Mouse (Mus musculus) liver, embryonic 11.5 days (tissue): ENCODE measurements around the gene Atp5b. TPM values are rescaled to one million over a fixed set of nuclear protein-coding genes. Genes with fewer than 3 reads are reported as not detected.

Experiments used
- ATAC-seq: fragments of 200-750 bp; cut with Nextera tagmentation; replicated peaks from 2 replicates; pipeline ENCODE4 v1.8.0; 2017; ENCODE audit warnings: moderate number of reproducible peaks, mild to moderate bottlenecking, moderate TSS enrichment, moderate library complexity; ENCODE audit not compliant: low FRiP score
- DNase-seq: peaks from one replicate; pipeline ENCODE4 v3.0.0-alpha.2; 2017; ENCODE audit warnings: low spot score
- H3K27ac ChIP-seq: fragments of 300-500 bp; sonication (generic); 2 replicates; pipeline ENCODE4 v1.5.1; 2014; ENCODE audit warnings: mild to moderate bottlenecking, low read depth, low read length, control low read depth
- H3K27me3 ChIP-seq: fragments of 300-500 bp; sonication (generic); replicated peaks from 2 replicates; pipeline ENCODE4 v1.6.1; 2014; ENCODE audit warnings: low read length, mixed read lengths; ENCODE audit not compliant: control insufficient read depth, insufficient read depth
- H3K36me3 ChIP-seq: fragments of 300-500 bp; sonication (generic); 2 replicates; pipeline ENCODE4 v1.6.1; 2014; ENCODE audit warnings: mild to moderate bottlenecking, low read length, moderate library complexity, mixed read lengths; ENCODE audit not compliant: control insufficient read depth, insufficient read depth
- H3K4me1 ChIP-seq: fragments of 300-500 bp; sonication (generic); replicated peaks from 2 replicates; pipeline ENCODE4 v1.6.1; 2014; ENCODE audit warnings: low read length, mixed read lengths; ENCODE audit not compliant: control insufficient read depth, insufficient read depth
- H3K4me2 ChIP-seq: fragments of 300-500 bp; sonication (generic); 2 replicates; pipeline ENCODE4 v1.6.1; 2014; ENCODE audit warnings: mild to moderate bottlenecking, control low read depth, moderate library complexity
- H3K4me3 ChIP-seq: fragments of 300-500 bp; sonication (generic); 2 replicates; pipeline ENCODE4 v1.5.1; 2014; ENCODE audit warnings: low read depth, low read length, control low read depth
- H3K9ac ChIP-seq: fragments of 300-500 bp; sonication (generic); 2 replicates; pipeline ENCODE4 v1.6.1; 2014; ENCODE audit warnings: low read depth, low read length, control low read depth
- H3K9me3 ChIP-seq: fragments of 300-500 bp; sonication (generic); 2 replicates; pipeline ENCODE4 v1.6.1; 2016; ENCODE audit warnings: low read length, inconsistent platforms, mixed read lengths; ENCODE audit not compliant: control insufficient read depth
- WGBS: fragments of 180-500 bp; shearing (Covaris S2); extraction: QIAGEN DNeasy Blood & Tissue Kit; methylation state at CpG from one replicate; pipeline ENCODE4 v1.1.7; 2014; 5-methylcytosine and 5-hydroxymethylcytosine counted together
- polyA plus RNA-seq: library from polyadenylated mRNA; unstranded; fragments of >200 nt; fragmentation: Nextera tagmentation; extraction: Ambion mirVana; gene quantifications from 2 replicates; pipeline ENCODE4 v1.2.1, GENCODE M21; 2014

Gene Atp5b
- polyA plus RNA-seq, 1 experiment from 2014 or later, result 2,564 TPM

- Histone ChIP-seq H3K4me1 (peaks cover 37% of the 10 kb centered on the region), H3K9me3 (no peaks in the 10 kb centered on the region), H3K4me3 (peak overlapping the region; percentile 100), H3K9ac (peak overlapping the region; percentile 93), H3K27ac (peak overlapping the region; percentile 73), H3K27me3 (no peaks in the 10 kb centered on the region), H3K4me2 (peak overlapping the region; percentile 88), H3K36me3 (no peaks in the 10 kb centered on the region)
- DNase-seq (peak; percentile 95), ATAC-seq (peak; percentile 64)
- WGBS, result under 1% methylated on average over 86 of the region's 86 CpGs
These were observed 13.9 kb downstream of the Atp5b start for GRCm38 (mm10) chr10:128096693-128097586.

GRCm38 (mm10) chr10:128097587-128097971 lies 14.5 kb downstream of the Atp5b start:
- H3K27ac ChIP-seq, result no peak overlapping the region; the same call in 1 of the 2 replicates
- H3K4me1 ChIP-seq, result peaks cover 34% of the 10 kb centered on the region
- H3K36me3 ChIP-seq, result no peaks in the 10 kb centered on the region
- no peaks in the 10 kb centered on the region for H3K9me3 ChIP-seq
- DNase-seq (peak; percentile 67), ATAC-seq (no peak)
- peak overlapping the region; percentile 93 for H3K9ac ChIP-seq
- WGBS, result 0% methylated on average over 13 of the region's 13 CpGs
- H3K4me3 ChIP-seq, result peak overlapping the region; percentile 100
- H3K27me3 ChIP-seq, result no peaks in the 10 kb centered on the region
- peak overlapping the region; percentile 88 for H3K4me2 ChIP-seq

GRCm38 (mm10) chr10:128110103-128110761 lies 27.2 kb downstream of the Atp5b start:
- 91% methylated on average over 4 of the region's 4 CpGs for WGBS
- Histone ChIP-seq H3K4me1 (no peaks in the 10 kb centered on the region), H3K4me2 (no peak overlapping the region), H3K27me3 (no peaks in the 10 kb centered on the region), H3K4me3 (no peak overlapping the region), H3K9me3 (no peaks in the 10 kb centered on the region), H3K9ac (no peak overlapping the region), H3K36me3 (peaks cover 35% of the 10 kb centered on the region), H3K27ac (no peak overlapping the region)
- DNase-seq, result no peak
- no peak for ATAC-seq

GRCm38 (mm10) chr10:128111227-128111626 lies 28.2 kb downstream of the Atp5b start:
- DNase-seq (no peak), ATAC-seq (no peak)
- Histone ChIP-seq H3K36me3 (peaks cover 41% of the 10 kb centered on the region), H3K27me3 (no peaks in the 10 kb centered on the region), H3K4me2 (no peak overlapping the region), H3K27ac (no peak overlapping the region), H3K9me3 (no peaks in the 10 kb centered on the region), H3K4me3 (no peak overlapping the region), H3K9ac (no peak overlapping the region), H3K4me1 (no peaks in the 10 kb centered on the region)

GRCm38 (mm10) chr10:128123833-128124232 lies 40.8 kb downstream of the Atp5b start:
- ATAC-seq (no peak), DNase-seq (no peak)
- WGBS, result 91% methylated on average over 7 of the region's 7 CpGs
- Histone ChIP-seq H3K27ac (no peak overlapping the region), H3K36me3 (peaks cover 69% of the 10 kb centered on the region), H3K4me1 (no peaks in the 10 kb centered on the region), H3K4me2 (no peak overlapping the region), H3K27me3 (no peaks in the 10 kb centered on the region), H3K9me3 (no peaks in the 10 kb centered on the region), H3K4me3 (no peak overlapping the region), H3K9ac (no peak overlapping the region)

- H3K4me2 ChIP-seq, result no peak overlapping the region
- H3K9me3 ChIP-seq, result no peaks in the 10 kb centered on the region
- WGBS, result 92% methylated on average over 9 of the region's 9 CpGs
- H3K4me3 ChIP-seq, result no peak overlapping the region
- ATAC-seq (no peak), DNase-seq (no peak)
- H3K9ac ChIP-seq, result no peak overlapping the region
- no peaks in the 10 kb centered on the region for H3K27me3 ChIP-seq
- no peak overlapping the region for H3K27ac ChIP-seq
- H3K36me3 ChIP-seq, result peaks cover 65% of the 10 kb centered on the region
- no peaks in the 10 kb centered on the region for H3K4me1 ChIP-seq
These were observed 41.8 kb downstream of the Atp5b start for GRCm38 (mm10) chr10:128124831-128125230.

- no peak for DNase-seq
- 91% methylated on average over 14 of the region's 14 CpGs for WGBS
- H3K36me3 ChIP-seq, result peaks cover 60% of the 10 kb centered on the region
These were observed 42.9 kb downstream of the Atp5b start for GRCm38 (mm10) chr10:128125951-128126350.

GRCm38 (mm10) chr10:128127497-128127896 lies 44.4 kb downstream of the Atp5b start:
- WGBS, result 85% methylated on average over 5 of the region's 5 CpGs
- Histone ChIP-seq H3K9ac (no peak overlapping the region), H3K27me3 (no peaks in the 10 kb centered on the region), H3K36me3 (peaks cover 52% of the 10 kb centered on the region), H3K9me3 (no peaks in the 10 kb centered on the region), H3K4me2 (no peak overlapping the region), H3K27ac (no peak overlapping the region), H3K4me1 (no peaks in the 10 kb centered on the region), H3K4me3 (no peak overlapping the region)
- no peak for ATAC-seq
- no peak for DNase-seq

More at GRCm38 (mm10) chr10:128125951-128126350, 42.9 kb downstream of the Atp5b start:
- Histone ChIP-seq H3K9me3 (no peaks in the 10 kb centered on the region), H3K4me2 (no peak overlapping the region), H3K4me1 (no peaks in the 10 kb centered on the region), H3K27ac (no peak overlapping the region), H3K9ac (no peak overlapping the region; the same call in 1 of the 2 replicates), H3K4me3 (no peak overlapping the region), H3K27me3 (no peaks in the 10 kb centered on the region)
- no peak for ATAC-seq
